Mouse (Mus musculus): ENCODE measurements around the gene Nxn. TPM values are rescaled to one million over a fixed set of nuclear protein-coding genes. Genes with fewer than 3 reads are reported as not detected.

Gene Nxn
- polyA plus RNA-seq, 1 experiment from 2014 or later = 45.2 TPM

GRCm38 (mm10) chr11:76317904-76318303, 81.0 kb downstream of the Nxn start:
- WGBS = 83% methylated on average over 2 of the region's 2 CpGs
- no peak for DNase-seq (ENCODE audit: low spot score)

GRCm38 (mm10) chr11:76315785-76316444, 83.0 kb downstream of the Nxn start:
- ATAC-seq (ENCODE audit: low FRiP score) (no peak), DNase-seq (ENCODE audit: low spot score) (no peak)
- H3K9ac ChIP-seq (ENCODE audit: low read depth, low read length) = no peak overlapping the region
- no peak overlapping the region for H3K4me2 ChIP-seq (replicated peaks; ENCODE audit: low read depth, low read length)
- WGBS = 95% methylated on average over 5 of the region's 5 CpGs
- H3K9me3 ChIP-seq (ENCODE audit: control insufficient read depth, low read length) = no peaks in the 10 kb centered on the region
- H3K4me1 ChIP-seq (replicated peaks; ENCODE audit: control insufficient read depth, insufficient read depth, low read length) = peaks cover 2% of the 10 kb centered on the region
- no peak overlapping the region for H3K27ac ChIP-seq (ENCODE audit: low read depth, low read length)
- H3K36me3 ChIP-seq (ENCODE audit: control insufficient read depth, insufficient read depth, low read length) = no peaks in the 10 kb centered on the region
- H3K27me3 ChIP-seq (ENCODE audit: control insufficient read depth, insufficient read depth, low read length) = no peaks in the 10 kb centered on the region
- no peak overlapping the region for H3K4me3 ChIP-seq (ENCODE audit: low read depth, low read length)

More at GRCm38 (mm10) chr11:76317904-76318303, 81.0 kb downstream of the Nxn start:
- Histone ChIP-seq H3K4me3 (ENCODE audit: low read depth, low read length) (no peak overlapping the region), H3K9ac (ENCODE audit: low read depth, low read length) (no peak overlapping the region), H3K4me1 (replicated peaks; ENCODE audit: control insufficient read depth, insufficient read depth, low read length) (no peaks in the 10 kb centered on the region; the same call in 1 of the 2 replicates), H3K9me3 (ENCODE audit: control insufficient read depth, low read length) (no peaks in the 10 kb centered on the region), H3K36me3 (ENCODE audit: control insufficient read depth, insufficient read depth, low read length) (no peaks in the 10 kb centered on the region), H3K4me2 (replicated peaks; ENCODE audit: low read depth, low read length) (no peak overlapping the region), H3K27me3 (ENCODE audit: control insufficient read depth, insufficient read depth, low read length) (no peaks in the 10 kb centered on the region), H3K27ac (ENCODE audit: low read depth, low read length) (no peak overlapping the region)
- no peak for ATAC-seq (ENCODE audit: low FRiP score)

GRCm38 (mm10) chr11:76314741-76315140, 84.2 kb downstream of the Nxn start:
- ATAC-seq (ENCODE audit: low FRiP score) (no peak), DNase-seq (ENCODE audit: low spot score) (no peak)
- H3K4me3 ChIP-seq (ENCODE audit: low read depth, low read length) = no peak overlapping the region
- no peaks in the 10 kb centered on the region for H3K27me3 ChIP-seq (ENCODE audit: control insufficient read depth, insufficient read depth, low read length)
- no peaks in the 10 kb centered on the region for H3K36me3 ChIP-seq (ENCODE audit: control insufficient read depth, insufficient read depth, low read length)
- H3K9me3 ChIP-seq (ENCODE audit: control insufficient read depth, low read length) = no peaks in the 10 kb centered on the region
- WGBS = 90% methylated on average over 4 of the region's 4 CpGs
- H3K4me2 ChIP-seq (replicated peaks; ENCODE audit: low read depth, low read length) = no peak overlapping the region
- H3K4me1 ChIP-seq (replicated peaks; ENCODE audit: control insufficient read depth, insufficient read depth, low read length) = peaks cover 2% of the 10 kb centered on the region
- H3K9ac ChIP-seq (ENCODE audit: low read depth, low read length) = no peak overlapping the region
- no peak overlapping the region for H3K27ac ChIP-seq (ENCODE audit: low read depth, low read length)

- H3K27me3 ChIP-seq (ENCODE audit: control insufficient read depth, insufficient read depth, low read length) = no peaks in the 10 kb centered on the region
- no peak for ATAC-seq (ENCODE audit: low FRiP score)
- WGBS = 80% methylated on average over 6 of the region's 6 CpGs
- no peaks in the 10 kb centered on the region for H3K36me3 ChIP-seq (ENCODE audit: control insufficient read depth, insufficient read depth, low read length)
- no peaks in the 10 kb centered on the region for H3K9me3 ChIP-seq (ENCODE audit: control insufficient read depth, low read length)
- H3K9ac ChIP-seq (ENCODE audit: low read depth, low read length) = no peak overlapping the region
- H3K27ac ChIP-seq (ENCODE audit: low read depth, low read length) = no peak overlapping the region
- H3K4me3 ChIP-seq (ENCODE audit: low read depth, low read length) = no peak overlapping the region
- peaks cover 2% of the 10 kb centered on the region; the same call in 1 of the 2 replicates for H3K4me1 ChIP-seq (replicated peaks; ENCODE audit: control insufficient read depth, insufficient read depth, low read length)
- DNase-seq (ENCODE audit: low spot score) = no peak
- H3K4me2 ChIP-seq (replicated peaks; ENCODE audit: low read depth, low read length) = no peak overlapping the region
These were observed 84.8 kb downstream of the Nxn start for GRCm38 (mm10) chr11:76314140-76314539.

GRCm38 (mm10) chr11:76312805-76313204, 86.1 kb downstream of the Nxn start:
- DNase-seq (ENCODE audit: low spot score) = no peak
- Histone ChIP-seq H3K4me1 (replicated peaks; ENCODE audit: control insufficient read depth, insufficient read depth, low read length) (peaks cover 2% of the 10 kb centered on the region; the same call in 1 of the 2 replicates), H3K4me3 (ENCODE audit: low read depth, low read length) (no peak overlapping the region), H3K27me3 (ENCODE audit: control insufficient read depth, insufficient read depth, low read length) (no peaks in the 10 kb centered on the region), H3K9me3 (ENCODE audit: control insufficient read depth, low read length) (no peaks in the 10 kb centered on the region), H3K9ac (ENCODE audit: low read depth, low read length) (no peak overlapping the region), H3K27ac (ENCODE audit: low read depth, low read length) (peak overlapping the region; percentile 13; the same call in 1 of the 2 replicates), H3K4me2 (replicated peaks; ENCODE audit: low read depth, low read length) (no peak overlapping the region), H3K36me3 (ENCODE audit: control insufficient read depth, insufficient read depth, low read length) (no peaks in the 10 kb centered on the region)
- 81% methylated on average over 4 of the region's 4 CpGs for WGBS
- ATAC-seq (ENCODE audit: low FRiP score) = no peak

- Histone ChIP-seq H3K4me3 (ENCODE audit: low read depth, low read length) (no peak overlapping the region), H3K36me3 (ENCODE audit: control insufficient read depth, insufficient read depth, low read length) (no peaks in the 10 kb centered on the region), H3K27me3 (ENCODE audit: control insufficient read depth, insufficient read depth, low read length) (no peaks in the 10 kb centered on the region), H3K9ac (ENCODE audit: low read depth, low read length) (no peak overlapping the region), H3K4me1 (replicated peaks; ENCODE audit: control insufficient read depth, insufficient read depth, low read length) (peaks cover 2% of the 10 kb centered on the region; the same call in 1 of the 2 replicates), H3K4me2 (replicated peaks; ENCODE audit: low read depth, low read length) (no peak overlapping the region), H3K27ac (ENCODE audit: low read depth, low read length) (no peak overlapping the region), H3K9me3 (ENCODE audit: control insufficient read depth, low read length) (no peaks in the 10 kb centered on the region)
- DNase-seq (ENCODE audit: low spot score) (no peak), ATAC-seq (ENCODE audit: low FRiP score) (no peak)
- 71% methylated on average over 12 of the region's 12 CpGs for WGBS
These were observed 87.5 kb downstream of the Nxn start for GRCm38 (mm10) chr11:76311224-76312000.

GRCm38 (mm10) chr11:76309868-76310267, 89.1 kb downstream of the Nxn start:
- Histone ChIP-seq H3K27me3 (ENCODE audit: control insufficient read depth, insufficient read depth, low read length) (no peaks in the 10 kb centered on the region), H3K9ac (ENCODE audit: low read depth, low read length) (no peak overlapping the region), H3K9me3 (ENCODE audit: control insufficient read depth, low read length) (no peaks in the 10 kb centered on the region), H3K4me1 (replicated peaks; ENCODE audit: control insufficient read depth, insufficient read depth, low read length) (peaks cover 2% of the 10 kb centered on the region; the same call in 1 of the 2 replicates), H3K4me3 (ENCODE audit: low read depth, low read length) (no peak overlapping the region), H3K4me2 (replicated peaks; ENCODE audit: low read depth, low read length) (no peak overlapping the region), H3K36me3 (ENCODE audit: control insufficient read depth, insufficient read depth, low read length) (no peaks in the 10 kb centered on the region), H3K27ac (ENCODE audit: low read depth, low read length) (no peak overlapping the region)
- no peak for ATAC-seq (ENCODE audit: low FRiP score)
- DNase-seq (ENCODE audit: low spot score) = no peak
- WGBS = 51% methylated on average over 5 of the region's 5 CpGs

- Histone ChIP-seq H3K4me3 (ENCODE audit: low read depth, low read length) (no peak overlapping the region), H3K27me3 (ENCODE audit: control insufficient read depth, insufficient read depth, low read length) (no peaks in the 10 kb centered on the region), H3K4me2 (replicated peaks; ENCODE audit: low read depth, low read length) (no peak overlapping the region), H3K36me3 (ENCODE audit: control insufficient read depth, insufficient read depth, low read length) (no peaks in the 10 kb centered on the region), H3K9me3 (ENCODE audit: control insufficient read depth, low read length) (no peaks in the 10 kb centered on the region), H3K4me1 (replicated peaks; ENCODE audit: control insufficient read depth, insufficient read depth, low read length) (peaks cover 2% of the 10 kb centered on the region; the same call in 1 of the 2 replicates), H3K27ac (ENCODE audit: low read depth, low read length) (no peak overlapping the region), H3K9ac (ENCODE audit: low read depth, low read length) (no peak overlapping the region)
- DNase-seq (ENCODE audit: low spot score) (no peak), ATAC-seq (ENCODE audit: low FRiP score) (no peak)
- WGBS = 44% methylated on average over 6 of the region's 6 CpGs
These were observed 89.9 kb downstream of the Nxn start for GRCm38 (mm10) chr11:76309072-76309471.

Data from hindbrain, embryonic 11.5 days (tissue).